Mouse (Mus musculus) forebrain, embryonic 12.5 days (tissue): ENCODE measurements around the gene Vdac2. TPM values are rescaled to one million over a fixed set of nuclear protein-coding genes. Genes with fewer than 3 reads are reported as not detected.

Source experiments
- ATAC-seq: fragments of 200-750 bp; cut with Nextera tagmentation; 2 replicates; pipeline ENCODE4 v1.8.0; 2017; ENCODE audit warnings: moderate TSS enrichment; ENCODE audit not compliant: low FRiP score
- H3K27ac ChIP-seq: fragments of 300-500 bp; sonication (generic); 2 replicates; pipeline ENCODE4 v1.5.1; 2016; ENCODE audit warnings: mild to moderate bottlenecking
- H3K27me3 ChIP-seq: fragments of 300-500 bp; sonication (generic); 2 replicates; pipeline ENCODE4 v1.6.1; 2016; ENCODE audit warnings: mild to moderate bottlenecking
- H3K36me3 ChIP-seq: fragments of 300-500 bp; sonication (generic); replicated peaks from 2 replicates; pipeline ENCODE4 v1.6.1; 2016; ENCODE audit warnings: mild to moderate bottlenecking
- H3K4me1 ChIP-seq: fragments of 300-500 bp; sonication (generic); 2 replicates; pipeline ENCODE4 v1.6.1; 2016
- H3K4me2 ChIP-seq: fragments of 300-500 bp; sonication (generic); 2 replicates; pipeline ENCODE4 v1.6.1; 2016; ENCODE audit warnings: mild to moderate bottlenecking, moderate library complexity
- H3K4me3 ChIP-seq: fragments of 300-500 bp; sonication (generic); replicated peaks from 2 replicates; pipeline ENCODE4 v1.5.1; 2016; ENCODE audit warnings: mild to moderate bottlenecking
- H3K9ac ChIP-seq: fragments of 300-500 bp; sonication (generic); 2 replicates; pipeline ENCODE4 v1.6.1; 2016; ENCODE audit warnings: mild to moderate bottlenecking
- H3K9me3 ChIP-seq: fragments of 300-500 bp; sonication (generic); 2 replicates; pipeline ENCODE4 v1.6.1; 2016
- WGBS: fragments of 180-500 bp; shearing (Covaris S2); methylation state at CpG from one replicate; pipeline ENCODE4 v1.1.7; 2016; 5-methylcytosine and 5-hydroxymethylcytosine counted together
- polyA plus RNA-seq: library from polyadenylated mRNA; unstranded; fragments of >200 nt; fragmentation: Nextera tagmentation; extraction: Ambion mirVana; gene quantifications from 2 replicates; pipeline ENCODE4 v1.2.1, GENCODE M21; 2016

Vdac2 gene
- polyA plus RNA-seq, 1 experiment from 2014 or later = 238 TPM

- Histone ChIP-seq H3K27ac (no peak overlapping the region), H3K4me1 (no peaks in the 10 kb centered on the region), H3K4me2 (no peak overlapping the region), H3K9ac (no peak overlapping the region), H3K36me3 (no peaks in the 10 kb centered on the region), H3K4me3 (no peak overlapping the region), H3K27me3 (no peaks in the 10 kb centered on the region), H3K9me3 (no peaks in the 10 kb centered on the region)
- ATAC-seq = no peak
- 89% methylated on average over 8 of the region's 8 CpGs for WGBS
These were observed 16.7 kb upstream of the Vdac2 start for GRCm38 (mm10) chr14:21808208-21808922.

- H3K36me3 ChIP-seq = no peaks in the 10 kb centered on the region
- no peak for ATAC-seq
- no peak overlapping the region for H3K4me2 ChIP-seq
- H3K9ac ChIP-seq = no peak overlapping the region
- H3K9me3 ChIP-seq = no peaks in the 10 kb centered on the region
- no peak overlapping the region for H3K4me3 ChIP-seq
- H3K4me1 ChIP-seq = no peaks in the 10 kb centered on the region
- WGBS = 100% methylated on average over 2 of the region's 2 CpGs
- H3K27ac ChIP-seq = no peak overlapping the region
- no peaks in the 10 kb centered on the region for H3K27me3 ChIP-seq
These were observed 15.6 kb upstream of the Vdac2 start for GRCm38 (mm10) chr14:21809418-21809817.

GRCm38 (mm10) chr14:21811301-21811700 lies 13.7 kb upstream of the Vdac2 start:
- Histone ChIP-seq H3K9me3 (no peaks in the 10 kb centered on the region), H3K4me3 (no peak overlapping the region), H3K27me3 (no peaks in the 10 kb centered on the region), H3K36me3 (no peaks in the 10 kb centered on the region), H3K4me1 (no peaks in the 10 kb centered on the region), H3K9ac (no peak overlapping the region), H3K4me2 (no peak overlapping the region), H3K27ac (no peak overlapping the region)
- WGBS = 85% methylated on average over 4 of the region's 4 CpGs
- ATAC-seq = no peak

- no peak overlapping the region for H3K9ac ChIP-seq
- H3K36me3 ChIP-seq = no peaks in the 10 kb centered on the region
- H3K4me2 ChIP-seq = no peak overlapping the region
- H3K4me1 ChIP-seq = no peaks in the 10 kb centered on the region
- no peaks in the 10 kb centered on the region for H3K9me3 ChIP-seq
- no peak for ATAC-seq
- no peaks in the 10 kb centered on the region for H3K27me3 ChIP-seq
- no peak overlapping the region for H3K27ac ChIP-seq
- 92% methylated on average over 10 of the region's 10 CpGs for WGBS
- H3K4me3 ChIP-seq = no peak overlapping the region
These were observed 13.2 kb upstream of the Vdac2 start for GRCm38 (mm10) chr14:21811744-21812393.

GRCm38 (mm10) chr14:21812590-21813162 lies 12.4 kb upstream of the Vdac2 start:
- Histone ChIP-seq H3K4me2 (no peak overlapping the region), H3K27ac (no peak overlapping the region), H3K9me3 (no peaks in the 10 kb centered on the region), H3K9ac (no peak overlapping the region), H3K36me3 (no peaks in the 10 kb centered on the region), H3K4me1 (no peaks in the 10 kb centered on the region), H3K27me3 (no peaks in the 10 kb centered on the region), H3K4me3 (no peak overlapping the region)
- ATAC-seq = no peak
- WGBS = 23% methylated on average over 14 of the region's 14 CpGs

- Histone ChIP-seq H3K27ac (no peak overlapping the region), H3K9ac (no peak overlapping the region), H3K27me3 (no peaks in the 10 kb centered on the region), H3K4me1 (no peaks in the 10 kb centered on the region), H3K36me3 (no peaks in the 10 kb centered on the region), H3K4me3 (no peak overlapping the region), H3K9me3 (no peaks in the 10 kb centered on the region), H3K4me2 (no peak overlapping the region)
- WGBS = 85% methylated on average over 4 of the region's 4 CpGs
- no peak for ATAC-seq
These were observed 11.8 kb upstream of the Vdac2 start for GRCm38 (mm10) chr14:21813216-21813615.

GRCm38 (mm10) chr14:21813847-21814246 lies 11.2 kb upstream of the Vdac2 start:
- no peak overlapping the region for H3K4me3 ChIP-seq
- WGBS = 84% methylated on average over 3 of the region's 3 CpGs
- no peaks in the 10 kb centered on the region for H3K36me3 ChIP-seq
- ATAC-seq = no peak
- no peak overlapping the region for H3K9ac ChIP-seq
- no peak overlapping the region for H3K4me2 ChIP-seq
- no peak overlapping the region for H3K27ac ChIP-seq
- no peaks in the 10 kb centered on the region for H3K9me3 ChIP-seq
- H3K27me3 ChIP-seq = no peaks in the 10 kb centered on the region
- no peaks in the 10 kb centered on the region for H3K4me1 ChIP-seq

GRCm38 (mm10) chr14:21814606-21815005 lies 10.4 kb upstream of the Vdac2 start:
- WGBS = 94% methylated on average over 4 of the region's 4 CpGs
- Histone ChIP-seq H3K27ac (no peak overlapping the region), H3K9ac (no peak overlapping the region), H3K9me3 (no peaks in the 10 kb centered on the region), H3K4me1 (no peaks in the 10 kb centered on the region), H3K4me2 (no peak overlapping the region), H3K36me3 (no peaks in the 10 kb centered on the region), H3K27me3 (no peaks in the 10 kb centered on the region), H3K4me3 (no peak overlapping the region)
- no peak for ATAC-seq

GRCm38 (mm10) chr14:21816255-21816654 lies 8.8 kb upstream of the Vdac2 start:
- Histone ChIP-seq H3K4me1 (no peaks in the 10 kb centered on the region), H3K27me3 (no peaks in the 10 kb centered on the region), H3K27ac (no peak overlapping the region), H3K9me3 (no peaks in the 10 kb centered on the region), H3K4me3 (no peak overlapping the region), H3K36me3 (no peaks in the 10 kb centered on the region), H3K4me2 (no peak overlapping the region), H3K9ac (no peak overlapping the region)
- 72% methylated on average over 3 of the region's 3 CpGs for WGBS
- no peak for ATAC-seq

- Histone ChIP-seq H3K9me3 (no peaks in the 10 kb centered on the region), H3K27me3 (no peaks in the 10 kb centered on the region), H3K4me2 (no peak overlapping the region), H3K27ac (no peak overlapping the region), H3K4me3 (no peak overlapping the region), H3K36me3 (no peaks in the 10 kb centered on the region), H3K9ac (no peak overlapping the region), H3K4me1 (no peaks in the 10 kb centered on the region)
- no peak for ATAC-seq
- 45% methylated on average over 4 of the region's 4 CpGs for WGBS
These were observed 7.6 kb upstream of the Vdac2 start for GRCm38 (mm10) chr14:21817453-21817852.

- H3K27me3 ChIP-seq = no peaks in the 10 kb centered on the region
- no peak overlapping the region for H3K4me2 ChIP-seq
- H3K9me3 ChIP-seq = no peaks in the 10 kb centered on the region
- no peak overlapping the region for H3K27ac ChIP-seq
- no peak overlapping the region for H3K4me3 ChIP-seq
- WGBS = 87% methylated on average over 4 of the region's 4 CpGs
- H3K4me1 ChIP-seq = 0 out of 2 replicates have a peak, but pooled peaks cover 4% of the 10 kb centered on the region
- ATAC-seq = no peak
- H3K36me3 ChIP-seq = no peaks in the 10 kb centered on the region
- no peak overlapping the region for H3K9ac ChIP-seq
These were observed 4.0 kb upstream of the Vdac2 start for GRCm38 (mm10) chr14:21820880-21821505.

- no peak for ATAC-seq
- H3K36me3 ChIP-seq = no peaks in the 10 kb centered on the region
- no peaks in the 10 kb centered on the region for H3K9me3 ChIP-seq
- no peak overlapping the region for H3K4me3 ChIP-seq
- H3K4me1 ChIP-seq = 0 out of 2 replicates have a peak, but pooled peaks cover 4% of the 10 kb centered on the region
- H3K27ac ChIP-seq = no peak overlapping the region
- 59% methylated on average over 7 of the region's 7 CpGs for WGBS
- H3K4me2 ChIP-seq = no peak overlapping the region
- no peak overlapping the region for H3K9ac ChIP-seq
- no peaks in the 10 kb centered on the region for H3K27me3 ChIP-seq
These were observed 2.7 kb upstream of the Vdac2 start for GRCm38 (mm10) chr14:21822307-21822706.
